Mouse (Mus musculus) megakaryocyte, adult 5-6 weeks (primary cell): ENCODE data around the gene Plac1. TPM values are rescaled to one million over a fixed set of nuclear protein-coding genes. Genes with fewer than 3 reads are reported as not detected.
"Not testable (repeated sequence)": the region's sequence is repeated elsewhere in the genome, so short reads cannot be mapped to it uniquely, and the experiment has no call there.

Source experiments
- ATAC-seq: 2 replicates; pipeline ENCODE4 v1.8.0; 2016; ENCODE audit warnings: mild to moderate bottlenecking, inconsistent platforms; ENCODE audit not compliant: poor library complexity, severe bottlenecking
- total RNA-seq, 2 experiments: library from RNA; stranded (forward) in 1 of 2; stranded (reverse) in 1 of 2; fragments of 153-499, 151-499 nt in 1 of 2; fragments of 221-1000, 200-1000 nt in 1 of 2; gene quantifications; 2 replicates each; pipeline versions ENCODE4 v1.2.3 to v1.2.4; 2015 to 2017

The Plac1 gene
- not detected in 2 replicates for total RNA-seq (2015)
- total RNA-seq (2017) = not detected in 2 replicates

GRCm38 (mm10) chrX:53240011-53240410 is at the start of gene Plac1:
TSS of gene Plac1 (minus strand) at chrX:53240111.
- no peak for ATAC-seq

GRCm38 (mm10) chrX:53287924-53288323 is 48.0 kb upstream of the Plac1 start:
- no peak for ATAC-seq

- no peak for ATAC-seq
Measured at GRCm38 (mm10) chrX:53273124-53273523, 33.2 kb upstream of the Plac1 start, which contains the start of gene Fam122c. TSS of gene Fam122c (plus strand) at chrX:53273424.

- not testable (repeated sequence) for ATAC-seq
Measured at GRCm38 (mm10) chrX:53271628-53272027, 31.7 kb upstream of the Plac1 start.

GRCm38 (mm10) chrX:53270063-53270432 is 30.1 kb upstream of the Plac1 start:
- 0 out of 2 replicates have a peak, but pooled peaks have one; percentile 20 for ATAC-seq

- peak; percentile 94 for ATAC-seq
Measured at GRCm38 (mm10) chrX:53269289-53270062, 29.6 kb upstream of the Plac1 start, which contains the start of gene Fam122b. TSS of gene Fam122b (minus strand) at chrX:53269805.

- ATAC-seq = peak; percentile 74
Measured at GRCm38 (mm10) chrX:53268856-53269255, 28.9 kb upstream of the Plac1 start.

GRCm38 (mm10) chrX:53266186-53266585 is 26.3 kb upstream of the Plac1 start:
- ATAC-seq = no peak

- no peak for ATAC-seq
Measured at GRCm38 (mm10) chrX:53255195-53255594, 15.3 kb upstream of the Plac1 start.

- 0 out of 2 replicates have a peak, but pooled peaks have one; percentile 43 for ATAC-seq
Measured at GRCm38 (mm10) chrX:53237971-53238370, 1.9 kb downstream of the Plac1 start.

GRCm38 (mm10) chrX:53236404-53236803 is 3.5 kb downstream of the Plac1 start:
- ATAC-seq = no peak

- no peak for ATAC-seq
Measured at GRCm38 (mm10) chrX:53233689-53234088, 6.2 kb downstream of the Plac1 start.

GRCm38 (mm10) chrX:53231965-53232364 is 7.9 kb downstream of the Plac1 start:
- ATAC-seq = no peak

- no peak for ATAC-seq
Measured at GRCm38 (mm10) chrX:53224353-53224944, 15.5 kb downstream of the Plac1 start.

- ATAC-seq = no peak
Measured at GRCm38 (mm10) chrX:53220855-53221254, 19.1 kb downstream of the Plac1 start.

GRCm38 (mm10) chrX:53214557-53215229 is 25.2 kb downstream of the Plac1 start:
- no peak for ATAC-seq

- no peak for ATAC-seq
Measured at GRCm38 (mm10) chrX:53213838-53214237, 26.1 kb downstream of the Plac1 start.

GRCm38 (mm10) chrX:53212485-53212884 is 27.4 kb downstream of the Plac1 start:
- ATAC-seq = no peak

GRCm38 (mm10) chrX:53211756-53212483 is 28.0 kb downstream of the Plac1 start:
- ATAC-seq = no peak

- no peak for ATAC-seq
Measured at GRCm38 (mm10) chrX:53209431-53209830, 30.5 kb downstream of the Plac1 start.
